Mouse (Mus musculus) lung, adult 2 months (tissue): ENCODE data around the gene Clic5. TPM values are rescaled to one million over a fixed set of nuclear protein-coding genes. Genes with fewer than 3 reads are reported as not detected.

Source experiments
- DNase-seq: peaks from one replicate; pipeline ENCODE4 v3.0.0; 2022
- H3K4me1 ChIP-seq: fragments of 200-500 bp; 2 replicates; pipeline ENCODE4 v1.6.1; 2011; ENCODE audit warnings: low read length; ENCODE audit not compliant: control insufficient read depth, insufficient read depth
- H3K4me3 ChIP-seq: fragments of 200-500 bp; replicated peaks from 2 replicates; pipeline ENCODE3; 2011; ENCODE audit warnings: low read depth, mild to moderate bottlenecking, control low read depth, low read length; ENCODE audit errors: extremely low read depth
- CTCF ChIP-seq: fragments of 200-500 bp; IDR thresholded peaks from 2 replicates; pipeline ENCODE4 v1.5.1; 2011; ENCODE audit warnings: mild to moderate bottlenecking, low read length, control low read depth; ENCODE audit not compliant: insufficient read depth
- POLR2A ChIP-seq: fragments of 200-500 bp; IDR thresholded peaks from 2 replicates; pipeline ENCODE4 v1.6.1; 2011; ENCODE audit warnings: low read depth, mild to moderate bottlenecking, control low read depth, low read length, borderline replicate concordance; ENCODE audit errors: extremely low read depth
- WGBS: fragments of 180-500 bp; shearing (Covaris S2); methylation state at CpG from one replicate; pipeline ENCODE4 v1.1.7; 2018; 5-methylcytosine and 5-hydroxymethylcytosine counted together
- polyA plus RNA-seq: library from polyadenylated mRNA; depleted of rRNA; stranded (reverse); fragments of >200 nt; gene quantifications from 2 replicates; pipeline ENCODE4 v1.2.3, GENCODE M21; 2012; rRNA removed

Gene Clic5
- 82.3 and 122 TPM in 2 replicates for polyA plus RNA-seq

- H3K4me3 ChIP-seq: peak within 1 kb of the TSS; percentile 89
- WGBS: 4% methylated on average over 24 of the region's 24 CpGs
- TF ChIP-seq POLR2A: peak; percentile 85; the same call in 1 of the 2 replicates
- peak; percentile 47 for TF ChIP-seq CTCF
Measured at GRCm38 (mm10) chr17:44188042-44188768, at the start of gene Clic5. TSS of gene Clic5 (plus strand) at chr17:44188584.

GRCm38 (mm10) chr17:44145806-44146205 lies 42.6 kb upstream of the Clic5 start:
- H3K4me1 ChIP-seq: no peaks in the 10 kb centered on the region
- no peak for DNase-seq
- TF ChIP-seq POLR2A: no peak
- TF ChIP-seq CTCF: no peak
- 85% methylated on average over 1 of the region's 1 CpGs for WGBS
- no peak overlapping the region for H3K4me3 ChIP-seq

More at GRCm38 (mm10) chr17:44188042-44188768, at the start of gene Clic5:
- no peak for DNase-seq
- H3K4me1 ChIP-seq: peaks cover 2% of the 10 kb centered on the region; the same call in 1 of the 2 replicates

- no peak for TF ChIP-seq CTCF
- H3K4me3 ChIP-seq: no peak overlapping the region
- no peak for DNase-seq
- peaks cover 6% of the 10 kb centered on the region; the same call in 1 of the 2 replicates for H3K4me1 ChIP-seq
- WGBS: 95% methylated on average over 5 of the region's 5 CpGs
Measured at GRCm38 (mm10) chr17:44148109-44148846, 40.1 kb upstream of the Clic5 start.

GRCm38 (mm10) chr17:44151130-44151529 lies 37.3 kb upstream of the Clic5 start:
- Histone ChIP-seq H3K4me3 (no peak overlapping the region), H3K4me1 (peaks cover 7% of the 10 kb centered on the region; the same call in 1 of the 2 replicates)
- peak; percentile 72 for DNase-seq
- 59% methylated on average over 3 of the region's 3 CpGs for WGBS
- peak; percentile 89 for TF ChIP-seq CTCF
- no peak for TF ChIP-seq POLR2A

- WGBS: 49% methylated on average over 8 of the region's 8 CpGs
- Histone ChIP-seq H3K4me1 (peaks cover 7% of the 10 kb centered on the region; the same call in 1 of the 2 replicates), H3K4me3 (no peak overlapping the region)
- TF ChIP-seq POLR2A: 0 out of 2 replicates have a peak, but pooled peaks have one; percentile 23
- no peak for TF ChIP-seq CTCF
- peak; percentile 42 for DNase-seq
Measured at GRCm38 (mm10) chr17:44151889-44152288, 36.5 kb upstream of the Clic5 start.

GRCm38 (mm10) chr17:44153871-44154270 lies 34.5 kb upstream of the Clic5 start:
- TF ChIP-seq POLR2A (no peak), CTCF (no peak)
- no peak for DNase-seq
- Histone ChIP-seq H3K4me3 (no peak overlapping the region), H3K4me1 (peaks cover 7% of the 10 kb centered on the region; the same call in 1 of the 2 replicates)
- 41% methylated on average over 5 of the region's 5 CpGs for WGBS

- WGBS: 64% methylated on average over 2 of the region's 2 CpGs
- Histone ChIP-seq H3K4me3 (no peak overlapping the region), H3K4me1 (peaks cover 7% of the 10 kb centered on the region; the same call in 1 of the 2 replicates)
- no peak for DNase-seq
- no peak for TF ChIP-seq POLR2A
- TF ChIP-seq CTCF: no peak
Measured at GRCm38 (mm10) chr17:44155204-44155603, 33.2 kb upstream of the Clic5 start.

- TF ChIP-seq POLR2A (no peak), CTCF (no peak)
- 58% methylated on average over 1 of the region's 1 CpGs for WGBS
- H3K4me1 ChIP-seq: peaks cover 9% of the 10 kb centered on the region
- no peak overlapping the region for H3K4me3 ChIP-seq
- no peak for DNase-seq
Measured at GRCm38 (mm10) chr17:44158186-44158585, 30.2 kb upstream of the Clic5 start.

GRCm38 (mm10) chr17:44160449-44160848 lies 27.9 kb upstream of the Clic5 start:
- Histone ChIP-seq H3K4me3 (no peak overlapping the region), H3K4me1 (peaks cover 7% of the 10 kb centered on the region)
- no peak for TF ChIP-seq CTCF
- TF ChIP-seq POLR2A: no peak
- WGBS: 67% methylated on average over 11 of the region's 11 CpGs
- DNase-seq: no peak
